Mouse (Mus musculus) large intestine, adult 2 months (tissue): ENCODE measurements around the gene Thap11. TPM values are rescaled to one million over a fixed set of nuclear protein-coding genes. Genes with fewer than 3 reads are reported as not detected.

Experiments used
- DNase-seq: peaks from one replicate; pipeline ENCODE4 v3.0.0-alpha.2; 2012; ENCODE audit warnings: low read depth, low spot score
- WGBS: fragments of 180-500 bp; shearing (Covaris S2); methylation state at CpG from one replicate; pipeline ENCODE4 v1.1.7; 2018; 5-methylcytosine and 5-hydroxymethylcytosine counted together
- polyA plus RNA-seq: library from polyadenylated mRNA; depleted of rRNA; stranded (reverse); fragments of >200 nt; gene quantifications from 2 replicates; pipeline ENCODE4 v1.2.3, GENCODE M21; 2012; rRNA removed

Gene Thap11
- polyA plus RNA-seq, 1 experiment: 30.3 TPM

GRCm38 (mm10) chr8:105893339-105893738, 38.4 kb downstream of the Thap11 start, which contains the start of gene Nrn1l:
TSS of gene Nrn1l (plus strand) at chr8:105893567.
- 30% methylated on average over 11 of the region's 11 CpGs for WGBS

GRCm38 (mm10) chr8:105897801-105898480, 43.0 kb downstream of the Thap11 start:
- WGBS: 54% methylated on average over 9 of the region's 9 CpGs
- DNase-seq: no peak

More at GRCm38 (mm10) chr8:105893339-105893738, 38.4 kb downstream of the Thap11 start, which contains the start of gene Nrn1l:
- DNase-seq: no peak

- DNase-seq: peak; percentile 57
- WGBS: under 1% methylated on average over 68 of the region's 68 CpGs
Measured at GRCm38 (mm10) chr8:105900180-105900940, 45.4 kb downstream of the Thap11 start, which contains the start of gene Pskh1. TSS of gene Pskh1 (plus strand) at chr8:105900441.

- WGBS: 23% methylated on average over 16 of the region's 16 CpGs
- DNase-seq: no peak
Measured at GRCm38 (mm10) chr8:105900941-105901616, 46.1 kb downstream of the Thap11 start.

Other genes starting within 250 kb of the Thap11 start
- gene Ripor1, start 249.9 kb upstream of the Thap11 start, polyA plus RNA-seq: 7.1 and 10.2 TPM in 2 replicates
- 9.2 and 14.7 TPM in 2 replicates for gene Ctcf, start 218.6 kb upstream of the Thap11 start, polyA plus RNA-seq
- gene Agrp, start 217.7 kb upstream of the Thap11 start, polyA plus RNA-seq: 0.21 and 0.32 TPM in 2 replicates
- gene Carmil2, start 168.9 kb upstream of the Thap11 start, polyA plus RNA-seq: 4.1 and 4.3 TPM in 2 replicates
- 25.5 and 26.4 TPM in 2 replicates for gene Acd, start 154.0 kb upstream of the Thap11 start, polyA plus RNA-seq
- gene Pard6a, start 154.0 kb upstream of the Thap11 start, polyA plus RNA-seq: 9.2 and 11.5 TPM in 2 replicates
- gene 4933405L10Rik, start 147.5 kb upstream of the Thap11 start, polyA plus RNA-seq: not detected in 2 replicates
- gene Enkd1, start 146.9 kb upstream of the Thap11 start, polyA plus RNA-seq: 5.8 and 6.6 TPM in 2 replicates
- 5.6 and 8.7 TPM in 2 replicates for gene Gfod2, start 96.5 kb upstream of the Thap11 start, polyA plus RNA-seq
- gene Ranbp10, start 27.8 kb upstream of the Thap11 start, polyA plus RNA-seq: 13.9 and 20.0 TPM in 2 replicates
- not detected in 2 replicates for gene Tsnaxip1, start 27.4 kb upstream of the Thap11 start, polyA plus RNA-seq
- 20.5 and 20.6 TPM in 2 replicates for gene Cenpt, start 1.9 kb upstream of the Thap11 start, polyA plus RNA-seq
- gene Nutf2, start 5.4 kb downstream of the Thap11 start, polyA plus RNA-seq: 32.0 and 34.5 TPM in 2 replicates
- 37.7 and 51.4 TPM in 2 replicates for gene Edc4, start 25.7 kb downstream of the Thap11 start, polyA plus RNA-seq
- 0.84 and 1.2 TPM in 2 replicates for gene Nrn1l, start 38.4 kb downstream of the Thap11 start, polyA plus RNA-seq
- gene Pskh1, start 45.3 kb downstream of the Thap11 start, polyA plus RNA-seq: 20.2 and 21.8 TPM in 2 replicates
- gene Ctrl, start 78.7 kb downstream of the Thap11 start, polyA plus RNA-seq: 6.3 and 8.0 TPM in 2 replicates
- gene Psmb10, start 83.3 kb downstream of the Thap11 start, polyA plus RNA-seq: 659 and 697 TPM in 2 replicates
- 0.89 and 1.0 TPM in 2 replicates for gene Lcat, start 88.2 kb downstream of the Thap11 start, polyA plus RNA-seq
- gene Slc12a4, start 111.0 kb downstream of the Thap11 start, polyA plus RNA-seq: 9.0 and 12.6 TPM in 2 replicates
- gene Dpep3, start 124.3 kb downstream of the Thap11 start, polyA plus RNA-seq: 0.10 and 0.14 TPM in 2 replicates
- gene Dus2, start 136.2 kb downstream of the Thap11 start, polyA plus RNA-seq: 7.2 and 9.9 TPM in 2 replicates
- not detected in 2 replicates for gene Dpep2nb, start 150.8 kb downstream of the Thap11 start, polyA plus RNA-seq
- gene Ddx28, start 156.8 kb downstream of the Thap11 start, polyA plus RNA-seq: 6.3 and 6.7 TPM in 2 replicates
- 14.8 and 27.1 TPM in 2 replicates for gene Nfatc3, start 203.7 kb downstream of the Thap11 start, polyA plus RNA-seq